Mouse (Mus musculus) lung, postnatal 36 days (tissue): Measurements from ENCODE around the gene Trnt1.

Source experiments
- DNase-seq: peaks from one replicate; pipeline ENCODE4 v3.0.0; 2022; ENCODE audit warnings: mixed read lengths

Gene Trnt1

GRCm38 (mm10) chr6:106768640-106769289 is at the start of gene Trnt1:
Gene Trnt1, plus strand, starts transcription at chr6:106769120.
- DNase-seq: peak; percentile 100

DNA sequence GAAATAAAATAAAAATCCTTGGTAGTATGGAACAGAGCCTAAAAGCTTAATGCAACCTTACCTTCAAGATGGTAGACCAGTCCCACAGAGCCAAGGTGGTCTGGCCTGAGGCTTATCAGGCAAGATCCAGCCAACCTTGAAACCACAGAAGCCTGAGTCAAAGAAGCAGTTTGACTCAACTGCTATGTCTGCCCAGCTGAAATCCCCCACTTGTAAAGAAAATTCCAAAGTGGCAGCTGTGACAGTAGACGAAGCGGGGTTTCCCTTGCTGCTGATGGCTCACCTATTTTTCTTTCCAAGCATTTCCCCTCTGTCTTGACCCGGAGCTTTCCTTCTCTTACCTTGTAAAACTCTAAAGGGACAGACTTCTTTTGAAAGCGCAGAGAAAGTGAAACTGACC is 43.3 kb upstream of the Trnt1 start:
- no peak for DNase-seq

GRCm38 (mm10) chr6:106726078-106726477 is 42.8 kb upstream of the Trnt1 start:
- DNase-seq: no peak

- DNase-seq: no peak
These were observed 41.2 kb upstream of the Trnt1 start for GRCm38 (mm10) chr6:106727703-106728102.

- no peak for DNase-seq
These were observed 39.1 kb upstream of the Trnt1 start for GRCm38 (mm10) chr6:106729682-106730314.

- no peak for DNase-seq
These were observed 36.4 kb upstream of the Trnt1 start for GRCm38 (mm10) chr6:106732563-106732962.

- no peak for DNase-seq
These were observed 30.7 kb upstream of the Trnt1 start for GRCm38 (mm10) chr6:106738229-106738628.

DNA sequence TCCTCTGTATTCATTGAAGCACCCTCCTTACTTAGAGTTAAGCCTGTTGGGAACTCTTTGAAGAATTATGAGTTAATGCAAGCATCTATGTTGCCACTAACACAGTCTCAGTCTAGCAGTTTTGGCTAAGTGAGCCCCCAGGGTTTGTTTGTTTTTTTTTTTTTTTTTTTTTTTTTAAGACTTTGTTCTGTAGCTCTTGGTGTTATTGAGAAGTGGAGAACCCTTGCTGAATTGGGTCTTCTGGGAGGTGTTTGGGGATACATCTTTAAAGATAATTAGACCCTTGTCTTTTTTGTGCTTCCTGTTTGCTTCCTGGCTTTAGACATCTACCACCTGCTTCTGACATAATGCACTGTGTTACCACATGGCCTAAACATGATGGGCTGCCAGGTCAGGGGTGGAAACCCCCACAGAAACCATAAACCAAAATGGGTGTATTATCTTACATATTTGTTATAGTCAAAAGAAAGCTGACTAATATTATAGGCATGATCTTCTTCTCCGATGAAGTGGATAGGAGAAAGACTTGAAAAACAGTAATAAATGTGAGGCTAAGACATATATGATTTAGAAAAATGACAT is 28.6 kb upstream of the Trnt1 start:
- no peak for DNase-seq

- no peak for DNase-seq
These were observed 25.2 kb upstream of the Trnt1 start for GRCm38 (mm10) chr6:106743556-106744233.

DNA sequence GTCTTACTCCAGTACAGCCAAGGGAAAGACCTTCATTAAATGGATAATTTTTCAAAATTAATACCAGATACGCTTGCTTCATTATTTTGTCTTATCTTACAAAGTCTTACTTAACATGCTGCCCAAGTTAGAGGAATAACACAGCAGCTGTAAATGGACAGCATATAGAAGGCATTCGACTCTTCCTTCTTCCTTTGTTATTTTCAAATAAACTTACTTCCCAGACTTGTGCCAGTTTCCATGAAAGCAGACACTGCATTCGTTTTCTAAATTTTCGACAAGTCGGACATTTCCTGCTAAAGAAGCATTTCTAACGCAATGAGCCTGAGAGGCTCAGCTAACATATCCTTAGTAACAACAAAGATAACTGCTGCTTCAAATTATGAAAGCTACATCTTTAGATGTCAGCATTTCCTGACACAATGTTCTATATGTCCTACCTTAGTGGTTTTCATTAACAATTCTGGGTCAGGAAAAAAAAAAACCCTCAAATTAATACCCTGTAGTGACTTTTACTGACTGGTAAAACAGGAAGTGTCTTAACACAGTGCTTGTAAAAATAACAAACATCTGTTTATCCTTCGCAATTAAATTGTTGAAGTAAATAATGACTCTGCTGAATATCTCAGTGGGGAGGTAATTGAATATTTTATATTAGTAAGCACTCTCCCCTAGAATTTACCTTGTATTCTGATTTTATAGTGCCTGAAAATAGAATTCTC is 23.1 kb upstream of the Trnt1 start:
- no peak for DNase-seq

GRCm38 (mm10) chr6:106747251-106747650 is 21.7 kb upstream of the Trnt1 start:
- DNase-seq: no peak

DNA sequence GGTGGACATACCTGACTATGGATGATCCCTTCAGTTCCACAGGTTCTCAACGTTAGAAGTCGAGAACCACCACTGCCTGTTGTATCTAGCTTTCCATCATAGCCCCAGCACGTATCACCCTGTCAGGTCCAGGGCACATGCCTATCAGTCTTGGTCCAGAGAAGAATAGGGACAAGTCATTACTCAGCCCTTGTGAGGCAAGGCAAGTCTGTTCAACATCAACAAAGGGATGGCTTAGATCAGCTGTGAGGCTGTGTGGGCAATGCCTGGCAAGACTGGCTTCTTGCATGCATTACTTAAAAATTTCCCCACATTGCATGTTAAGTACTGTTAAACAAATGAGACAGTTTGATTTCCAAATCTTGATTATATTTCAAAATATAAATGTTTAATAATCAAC is 21.1 kb upstream of the Trnt1 start:
- no peak for DNase-seq

- no peak for DNase-seq
These were observed 20.0 kb upstream of the Trnt1 start, which contains the start of gene Il5ra for GRCm38 (mm10) chr6:106748887-106749388. Gene Il5ra, minus strand, starts transcription at chr6:106749037.

DNA sequence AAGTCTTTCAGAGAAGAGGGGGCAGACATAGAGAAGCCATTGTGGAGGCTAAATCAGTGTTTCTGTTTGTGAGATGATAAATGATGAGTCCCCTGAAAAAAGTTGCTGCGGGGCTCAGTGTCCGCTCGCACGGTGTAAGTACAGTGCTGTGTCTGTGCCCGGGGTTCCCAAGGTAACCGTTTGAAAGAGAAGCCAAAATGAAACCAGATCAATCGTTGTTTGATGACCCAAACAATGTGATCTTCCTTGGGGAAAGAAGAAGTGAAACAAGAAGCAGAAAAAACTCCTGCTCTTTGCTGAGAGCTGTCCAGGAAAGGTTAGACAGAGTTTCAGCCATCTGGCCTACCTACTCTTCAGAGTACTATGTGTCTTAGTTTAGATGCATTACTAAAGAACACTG is 18.6 kb upstream of the Trnt1 start:
- DNase-seq: no peak

GRCm38 (mm10) chr6:106758299-106758698 is 10.6 kb upstream of the Trnt1 start:
- no peak for DNase-seq

- no peak for DNase-seq
These were observed 8.3 kb upstream of the Trnt1 start for GRCm38 (mm10) chr6:106760473-106761218.

DNA sequence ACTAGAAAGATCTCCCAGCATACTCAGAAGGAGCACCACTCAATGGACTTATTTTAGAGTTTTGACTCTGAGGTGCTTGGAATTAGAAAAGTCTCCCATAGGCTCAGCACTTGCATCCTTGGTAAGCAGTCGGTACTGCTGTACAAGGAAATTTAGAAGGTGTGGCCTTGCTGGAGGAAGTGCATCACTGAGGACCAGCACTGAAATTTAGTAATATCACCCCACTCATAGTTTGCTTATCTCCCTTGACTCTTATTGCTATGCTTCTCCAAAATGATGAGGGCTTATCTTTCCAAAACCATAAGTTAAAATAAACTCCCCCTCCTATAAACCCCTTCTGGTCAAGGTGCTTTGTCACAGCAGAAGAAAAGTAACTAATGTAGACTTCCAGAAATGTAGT is 7.4 kb upstream of the Trnt1 start:
- no peak for DNase-seq

DNA sequence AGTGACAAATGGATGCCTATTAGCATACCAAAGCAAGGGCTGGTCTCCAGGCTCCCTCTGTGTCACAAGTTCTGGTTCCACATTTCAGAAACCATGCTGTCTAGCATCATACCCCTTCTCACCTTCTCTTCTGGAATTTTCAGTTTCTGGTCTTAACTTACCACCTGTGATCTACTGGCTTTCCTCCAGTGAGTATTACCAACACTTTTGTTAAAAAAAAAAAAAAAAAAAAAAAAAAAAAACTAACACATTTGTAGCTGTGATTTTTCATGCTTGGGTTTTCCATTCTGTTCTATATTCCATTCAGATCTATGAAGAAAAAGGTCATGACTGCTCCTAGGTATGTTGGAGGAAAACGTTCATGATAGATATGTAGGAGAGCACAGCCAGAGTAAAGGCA is 3.0 kb upstream of the Trnt1 start:
- DNase-seq: no peak

- no peak for DNase-seq
These were observed 2.1 kb upstream of the Trnt1 start for GRCm38 (mm10) chr6:106766774-106767173.

DNA sequence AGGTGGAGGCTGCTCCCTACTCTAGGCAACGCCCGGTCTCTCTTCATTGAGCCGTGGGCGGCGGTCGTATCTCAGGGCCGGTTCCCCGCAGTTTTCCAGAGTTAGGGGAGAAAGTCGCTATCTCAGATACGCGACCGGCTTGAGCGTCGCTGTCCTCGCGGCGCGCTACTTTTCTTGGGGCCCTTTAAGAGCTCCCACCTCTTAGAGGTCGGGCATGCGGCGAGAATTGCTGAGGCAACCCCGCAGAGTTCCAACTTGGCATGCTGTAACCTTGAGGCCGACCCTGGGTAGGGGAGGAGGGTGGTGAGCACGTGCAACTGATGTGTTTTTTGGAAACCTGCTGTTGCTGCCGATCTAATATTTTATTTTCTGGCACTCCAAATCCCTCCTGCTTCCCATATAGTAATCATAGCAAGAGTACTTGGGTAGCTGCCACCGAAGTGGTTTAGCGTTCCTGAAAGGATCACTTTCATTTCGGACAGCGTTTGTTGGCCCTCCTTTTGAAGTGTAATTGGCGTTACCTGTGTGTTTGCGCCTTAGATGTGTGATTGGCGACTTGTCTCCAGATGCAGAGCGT is 458 bp downstream of the Trnt1 start:
- DNase-seq: no peak

DNA sequence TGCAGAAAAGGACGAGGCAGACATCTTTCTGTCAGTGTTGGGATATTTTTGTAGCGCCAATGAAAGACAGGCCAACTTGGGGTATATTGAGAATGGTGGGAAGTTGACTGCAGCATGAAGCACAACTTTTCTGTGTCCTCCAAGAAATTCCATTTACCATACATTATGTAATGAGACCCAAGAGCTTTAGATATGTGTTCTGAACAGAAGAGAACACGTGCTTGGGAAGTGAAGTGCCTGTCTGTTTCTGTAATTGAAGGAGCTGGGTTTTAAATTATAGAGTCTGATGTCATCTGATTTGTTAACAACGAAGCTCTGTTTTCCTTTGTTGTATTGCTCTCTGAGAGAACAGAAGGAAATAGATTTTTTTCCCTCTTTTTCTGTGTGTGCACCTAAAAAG is 1.1 kb downstream of the Trnt1 start:
- no peak for DNase-seq

- DNase-seq: no peak
These were observed 18.2 kb downstream of the Trnt1 start for GRCm38 (mm10) chr6:106787138-106787537.
